Mouse (Mus musculus) kidney, adult 2 months (tissue): ENCODE data around the gene Pcgf2.

Source experiments
- CTCF ChIP-seq: fragments of 200-500 bp; conservative IDR thresholded peaks from 2 replicates; pipeline ENCODE4 v1.5.1; 2011; ENCODE audit warnings: low read depth, mild to moderate bottlenecking, control low read depth, low read length, moderate library complexity, mixed read lengths; ENCODE audit not compliant: insufficient read depth, insufficient read length
- POLR2A ChIP-seq: fragments of 200-500 bp; IDR thresholded peaks from one replicate; pipeline ENCODE4 v1.6.1; 2011; ENCODE audit warnings: low read depth, low read length, control low read depth

GRCm38 (mm10) chr11:97671177-97671527, 29.1 kb downstream of the Pcgf2 start:
- TF ChIP-seq CTCF = no peak
- no peak for TF ChIP-seq POLR2A
